Mouse (Mus musculus): ENCODE data around the gene Dmxl2.

- TF ChIP-seq CTCF (IDR thresholded peaks at IDR 0.05; ENCODE audit: low read depth) (no peak), EP300 (IDR thresholded peaks at IDR 0.05; ENCODE audit: low read depth) (no peak)
Observed at GRCm38 (mm10) chr9:54518921-54519320, 17.5 kb upstream of the Dmxl2 start.

Measured in heart, postnatal 0 days (tissue).